8 mouse cellular contexts compared by ENCODE assay signal in genomic region chr9:95512331-95513030, GRCm38 (mm10). TPM values are rescaled to one million over a fixed set of nuclear protein-coding genes. Genes with fewer than 3 reads are reported as not detected.
DNase-seq lines count a peak whose midpoint lies in the region; ATAC-seq and TF ChIP-seq lines count a peak whose summit lies in the region.

No protein-coding gene starts in this region.

- DNase-seq in heart, adult 8-10 months (ENCODE audit: low spot score), result no peak
- DNase-seq in MEL (ENCODE audit: low read depth, low spot score), result no peak
- DNase-seq in gastrocnemius, postnatal 4 days (ENCODE audit: low spot score in 2 of 2), result no peak
- no peak for DNase-seq in spleen, postnatal 36 days (ENCODE audit: low spot score in 2 of 2)
- no peak for DNase-seq in yolk sac, embryonic 10.5 days (ENCODE audit: low spot score)

- H3K9me3 ChIP-seq in heart, embryonic 12.5 days (replicated peaks), result no peaks in the 10 kb centered on the region
- no peaks in the 10 kb centered on the region for H3K9me3 ChIP-seq in MEL (replicated peaks; ENCODE audit: insufficient read depth, low read length)
- H3K9me3 ChIP-seq in heart, embryonic 15.5 days (replicated peaks), result no peaks in the 10 kb centered on the region
- no peaks in the 10 kb centered on the region for H3K9me3 ChIP-seq in liver, embryonic 15.5 days (replicated peaks)

- H3K9ac ChIP-seq in heart, embryonic 12.5 days, result peak overlapping the region; percentile 70
- H3K9ac ChIP-seq in MEL (ENCODE audit: control insufficient read depth, low read depth, low read length, poor library complexity, severe bottlenecking), result peak overlapping the region; percentile 77
- peak overlapping the region; percentile 56 for H3K9ac ChIP-seq in heart, embryonic 15.5 days
- peak overlapping the region; percentile 61 for H3K9ac ChIP-seq in liver, embryonic 15.5 days

- ATAC-seq in heart, embryonic 12.5 days (ENCODE audit: insufficient number of reproducible peaks, low FRiP score), result peak; percentile 55; the same call in 1 of the 2 replicates
- ATAC-seq in heart, embryonic 15.5 days (replicated peaks; ENCODE audit: insufficient number of reproducible peaks, insufficient read depth, low FRiP score, low read depth), result peak; percentile 32
- peak; percentile 54 for ATAC-seq in liver, embryonic 15.5 days (ENCODE audit: insufficient read depth)

- no peak for TF ChIP-seq CTCF in MEL (IDR thresholded peaks at IDR 0.05 in 2 of 3, conservative IDR thresholded peaks at IDR 0.05 in 1 of 3; ENCODE audit: control insufficient read depth in 1 of 3, insufficient read depth in 1 of 3, low read depth in 2 of 3, low read length in 3 of 3, poor library complexity in 1 of 3, severe bottlenecking in 1 of 3)

- no peaks in the 10 kb centered on the region for H3K36me3 ChIP-seq in heart, embryonic 12.5 days
- H3K36me3 ChIP-seq in MEL (ENCODE audit: control insufficient read depth in 1 of 2, insufficient read depth in 2 of 2, low read length in 2 of 2), result peaks cover 0 to 37% of the 10 kb centered on the region in 2 experiments; a peak in 3 of 4 replicates
- H3K36me3 ChIP-seq in heart, embryonic 15.5 days, result no peaks in the 10 kb centered on the region
- H3K36me3 ChIP-seq in liver, embryonic 15.5 days (replicated peaks), result no peaks in the 10 kb centered on the region

- no peaks in the 10 kb centered on the region for H3K27me3 ChIP-seq in heart, embryonic 12.5 days (replicated peaks)
- no peaks in the 10 kb centered on the region for H3K27me3 ChIP-seq in MEL (ENCODE audit: control insufficient read depth in 1 of 2, insufficient read depth in 2 of 2, low read length in 2 of 2)
- no peaks in the 10 kb centered on the region for H3K27me3 ChIP-seq in heart, embryonic 15.5 days
- no peaks in the 10 kb centered on the region for H3K27me3 ChIP-seq in liver, embryonic 15.5 days

- H3K4me1 ChIP-seq in heart, embryonic 12.5 days (replicated peaks), result peaks cover 12% of the 10 kb centered on the region
- H3K4me1 ChIP-seq in MEL (ENCODE audit: control insufficient read depth in 1 of 2, insufficient read depth in 2 of 2, low read length in 2 of 2), result peaks cover 2 to 18% of the 10 kb centered on the region in 2 experiments
- peaks cover 21% of the 10 kb centered on the region for H3K4me1 ChIP-seq in heart, embryonic 15.5 days (replicated peaks)
- H3K4me1 ChIP-seq in liver, embryonic 15.5 days (replicated peaks), result peaks cover 28% of the 10 kb centered on the region

- H3K4me2 ChIP-seq in heart, embryonic 12.5 days, result peak overlapping the region; percentile 78
- H3K4me2 ChIP-seq in heart, embryonic 15.5 days, result peak overlapping the region; percentile 87
- peak overlapping the region; percentile 91 for H3K4me2 ChIP-seq in liver, embryonic 15.5 days

- no peak for TF ChIP-seq EP300 in MEL (IDR thresholded peaks at IDR 0.05; ENCODE audit: low read depth in 1 of 2, low read length in 2 of 2)

- no peak; a peak in 2 of 4 replicates for TF ChIP-seq POLR2A in MEL (IDR thresholded peaks at IDR 0.05; ENCODE audit: control insufficient read depth in 1 of 2, insufficient read depth in 1 of 2, low read depth in 1 of 2, low read length in 2 of 2, poor library complexity in 1 of 2)

- H3K79me2 ChIP-seq in MEL (ENCODE audit: control insufficient read depth, insufficient read depth, low read length, poor library complexity), result peaks cover 47% of the 10 kb centered on the region

- no peak for TF ChIP-seq RAD21 in MEL (IDR thresholded peaks at IDR 0.05; ENCODE audit: low read depth, low read length)

- WGBS in heart, embryonic 12.5 days, result 25% methylated on average over 15 of the region's 15 CpGs
- WGBS in heart, embryonic 15.5 days, result 24% methylated on average over 15 of the region's 15 CpGs
- WGBS in liver, embryonic 15.5 days (ENCODE audit: insufficient replicate concordance), result 18% methylated on average over 15 of the region's 15 CpGs

- peak overlapping the region; percentile 91 for H3K4me3 ChIP-seq in heart, embryonic 12.5 days
- peak overlapping the region; percentile 43 to 59 for H3K4me3 ChIP-seq in MEL (ENCODE audit: control insufficient read depth in 1 of 2, insufficient read depth in 1 of 2, low read depth in 2 of 2, low read length in 2 of 2)
- peak overlapping the region; percentile 93 for H3K4me3 ChIP-seq in heart, embryonic 15.5 days
- H3K4me3 ChIP-seq in liver, embryonic 15.5 days (replicated peaks), result peak overlapping the region; percentile 92

- H3K27ac ChIP-seq in heart, embryonic 12.5 days (ENCODE audit: poor library complexity, severe bottlenecking), result peak overlapping the region; percentile 91
- peak overlapping the region; percentile 94 for H3K27ac ChIP-seq in MEL (ENCODE audit: control insufficient read depth, low read depth, low read length)
- peak overlapping the region; percentile 94 for H3K27ac ChIP-seq in heart, embryonic 15.5 days
- peak overlapping the region; percentile 89 for H3K27ac ChIP-seq in liver, embryonic 15.5 days (replicated peaks)

TF ChIP-seq in MEL, 35 proteins besides CTCF, POLR2A, EP300 and RAD21:
- TF ChIP-seq POLR2AphosphoS5 (IDR thresholded peaks at IDR 0.05; ENCODE audit: borderline replicate concordance, low read depth, low read length) (peak; percentile 82; the same call in 1 of the 2 replicates), MXI1 (IDR thresholded peaks at IDR 0.05; ENCODE audit: low read depth, low read length) (no peak)

RNA-seq across cellular contexts. Expression of gene U2surp, which starts 0.7 kb away (rescaled TPM):
- 99.9 and 101 TPM in 2 replicates for polyA plus RNA-seq in heart, embryonic 12.5 days (2016; fragmentation: Nextera tagmentation; extraction: Ambion mirVana)
- 10 to 100 TPM; 28.9 to 36.9 (median 35.8) TPM for total RNA-seq in heart, adult 8-10 months (2022)
- 69.0 and 70.8 TPM in 2 replicates for total RNA-seq in MEL (2012; rRNA removed)
- 100 to 1,000 TPM in 1 of 2 experiments, 10 to 100 TPM in 1; 72.1 to 244 TPM for polyA plus RNA-seq in MEL (2012; ENCODE audit: insufficient read depth in 1 of 2, insufficient read length in 2 of 2, low read depth in 1 of 2, low replicate concordance in 2 of 2, missing spikeins in 1 of 2)
- polyA plus RNA-seq in heart, embryonic 15.5 days (2015; fragmentation: Nextera tagmentation; extraction: Ambion mirVana), result 67.8 and 92.3 TPM in 2 replicates
- 43.5 and 52.1 TPM in 2 replicates for polyA plus RNA-seq in liver, embryonic 15.5 days (2015; fragmentation: Nextera tagmentation; extraction: Ambion mirVana)
- 10 to 100 TPM; 42.3 to 49.2 TPM for total RNA-seq in gastrocnemius, postnatal 4 days (2021)

RNA-seq across cellular contexts. Expression of gene Paqr9, which starts 47.0 kb away (rescaled TPM):
- polyA plus RNA-seq in heart, embryonic 12.5 days (2016; fragmentation: Nextera tagmentation; extraction: Ambion mirVana), result 0.85 and 0.89 TPM in 2 replicates
- total RNA-seq in heart, adult 8-10 months (2022), result 10 to 100 TPM; 37.0 to 50.2 (median 46.8) TPM
- total RNA-seq in MEL (2012; rRNA removed), result 13.4 and 18.0 TPM in 2 replicates
- 10 to 100 TPM; 24.8 to 46.0 TPM for polyA plus RNA-seq in MEL (2012; ENCODE audit: insufficient read depth in 1 of 2, insufficient read length in 2 of 2, low read depth in 1 of 2, low replicate concordance in 2 of 2, missing spikeins in 1 of 2)
- polyA plus RNA-seq in heart, embryonic 15.5 days (2015; fragmentation: Nextera tagmentation; extraction: Ambion mirVana), result 0.52 and 0.70 TPM in 2 replicates
- 13.3 and 14.9 TPM in 2 replicates for polyA plus RNA-seq in liver, embryonic 15.5 days (2015; fragmentation: Nextera tagmentation; extraction: Ambion mirVana)
- 1 to 10 TPM; 2.8 to 3.5 TPM for total RNA-seq in gastrocnemius, postnatal 4 days (2021)
